Mouse (Mus musculus): ENCODE results near the gene Htatsf1. TPM values are rescaled to one million over a fixed set of nuclear protein-coding genes. Genes with fewer than 3 reads are reported as not detected.

The Htatsf1 gene
- total RNA-seq (2021), result 10 to 100 TPM; 52.2 to 62.7 TPM

DNA sequence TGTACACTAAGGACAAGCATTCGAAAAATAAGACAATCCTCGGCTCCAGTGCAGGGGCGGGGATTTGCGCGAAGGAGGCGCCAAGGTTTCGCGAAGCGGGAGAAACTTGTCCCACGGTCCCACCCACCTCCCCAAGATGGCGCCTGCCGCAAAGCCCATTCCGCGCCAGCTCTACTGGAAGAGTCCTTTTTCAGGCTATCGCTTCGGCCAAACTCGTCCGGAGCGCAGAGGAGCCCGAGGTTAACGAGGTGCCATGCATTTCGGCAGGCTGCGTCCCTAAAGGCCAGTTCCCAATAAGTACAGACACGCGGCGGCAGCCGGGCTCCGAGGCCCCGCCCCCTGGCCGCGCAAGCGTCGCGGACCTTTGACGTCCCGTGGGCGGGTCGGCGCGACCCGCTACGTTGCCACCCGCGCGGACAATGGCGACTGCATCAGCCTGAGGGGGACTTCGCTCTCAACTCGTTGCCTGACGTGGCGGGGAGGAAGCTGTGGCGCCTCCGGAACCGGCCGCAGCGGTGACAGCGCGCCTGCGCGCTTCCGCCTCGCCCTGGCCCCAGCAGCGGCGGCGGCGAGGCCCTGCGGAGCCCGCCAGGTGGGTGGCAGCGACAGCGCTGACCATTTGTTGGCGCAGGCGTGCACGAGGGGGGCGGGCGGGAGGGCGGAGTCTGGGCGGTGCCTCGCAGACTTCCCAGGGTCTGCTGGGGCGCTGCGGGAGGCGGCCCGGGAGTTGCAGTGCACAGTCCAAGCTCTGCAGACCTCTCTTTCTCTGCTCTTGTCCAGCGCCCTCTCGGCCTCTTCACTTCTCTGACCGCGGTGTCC is at the start of gene Htatsf1:
Gene Htatsf1 (plus strand): TSS at position 410 of the 819 bp plus-strand sequence.
- peak; percentile 79 to 91 for DNase-seq
- intact Hi-C loops (cut with DNase I), result loop anchor here (5.0 to 10.0 kb wide), 2 partner anchors 319 to 456 kb away; partner anchors contain the start of genes Fhl1 and Mmgt1

DNA sequence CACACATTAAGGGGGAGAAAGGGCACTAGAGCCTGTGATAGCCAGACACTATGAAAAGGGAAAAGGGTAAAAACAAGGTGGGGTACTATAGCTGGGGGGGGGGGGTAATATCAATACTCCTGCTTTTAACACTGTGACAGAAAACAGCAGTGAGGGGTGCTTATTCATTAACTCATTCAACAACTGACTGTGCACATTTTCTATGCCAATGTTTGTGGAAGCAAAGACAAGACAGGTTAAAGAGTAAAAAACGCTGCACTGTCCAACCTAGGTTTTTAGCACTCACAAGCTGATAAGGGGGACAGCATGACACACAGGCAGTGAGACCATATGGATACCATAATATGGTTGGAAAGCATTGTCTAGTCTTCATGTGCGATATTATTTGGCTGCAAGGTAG is 40.5 kb upstream of the Htatsf1 start:
- intact Hi-C loops (cut with DNase I), result no loop called here
- no peak for DNase-seq

DNA sequence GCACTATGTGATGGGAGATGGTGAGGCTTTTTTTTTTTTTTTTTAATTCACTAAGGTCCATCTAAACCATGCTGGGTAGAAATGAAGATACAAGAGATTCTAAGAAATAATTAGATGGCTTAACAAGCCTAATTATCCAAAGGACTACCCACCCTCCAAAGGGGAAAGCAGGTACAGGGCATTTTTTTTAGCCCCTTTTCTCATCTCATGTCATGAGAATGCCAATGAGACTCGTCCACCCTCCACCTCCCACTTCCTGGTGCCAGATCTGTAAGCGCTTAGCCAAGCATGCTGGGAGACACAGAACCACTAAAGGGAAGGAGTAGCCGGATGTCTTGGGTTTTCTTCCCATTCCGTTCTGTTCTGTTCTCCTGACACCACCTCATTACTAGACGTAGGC is 10.6 kb upstream of the Htatsf1 start, which contains the start of gene Brs3:
Gene Brs3 (plus strand): TSS at position 301 of the 400 bp plus-strand sequence.
- no peak for DNase-seq
- intact Hi-C loops (cut with DNase I), result no loop called here

DNA sequence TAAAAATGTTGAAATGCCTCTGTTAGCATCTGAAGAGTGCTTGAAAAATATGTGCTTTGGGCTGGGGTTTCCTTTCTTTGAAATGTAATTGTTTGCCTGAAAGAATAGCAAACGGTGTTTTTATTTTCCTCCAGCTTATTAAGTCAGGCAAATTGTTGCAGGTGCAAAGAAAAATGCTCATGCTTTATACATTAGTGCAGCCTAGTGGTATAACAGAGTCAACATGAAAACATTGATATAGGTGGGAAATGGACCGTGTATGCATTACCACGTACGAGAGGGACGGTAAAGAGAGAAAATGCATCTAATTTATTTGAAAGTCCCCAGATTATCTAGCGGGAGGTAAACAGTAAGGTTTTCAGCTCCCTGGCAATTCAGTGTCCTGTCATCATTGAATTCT is 9.5 kb upstream of the Htatsf1 start:
- intact Hi-C loops (cut with DNase I), result no loop called here
- no peak for DNase-seq

DNA sequence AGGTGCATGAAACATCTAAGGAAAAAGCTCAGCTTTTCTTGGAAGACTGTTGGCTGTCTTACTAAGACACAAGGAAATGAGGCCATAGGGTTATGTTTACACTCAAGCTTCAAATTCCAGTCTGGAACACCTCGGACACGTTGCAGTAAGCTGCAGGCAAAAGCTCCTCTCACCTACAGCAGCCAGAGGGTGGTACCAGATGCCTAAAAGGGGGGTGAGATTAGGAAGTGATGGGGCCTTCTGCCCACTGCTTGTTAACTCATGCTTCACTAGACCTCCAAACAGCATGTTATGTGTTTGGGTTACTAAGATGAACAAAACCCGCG is 572 bp upstream of the Htatsf1 start:
- DNase-seq, result no peak
- intact Hi-C loops (cut with DNase I), result loop anchor here (5.0 to 10.0 kb wide), 2 partner anchors 318 to 456 kb away; partner anchors contain the start of genes Fhl1 and Mmgt1

DNA sequence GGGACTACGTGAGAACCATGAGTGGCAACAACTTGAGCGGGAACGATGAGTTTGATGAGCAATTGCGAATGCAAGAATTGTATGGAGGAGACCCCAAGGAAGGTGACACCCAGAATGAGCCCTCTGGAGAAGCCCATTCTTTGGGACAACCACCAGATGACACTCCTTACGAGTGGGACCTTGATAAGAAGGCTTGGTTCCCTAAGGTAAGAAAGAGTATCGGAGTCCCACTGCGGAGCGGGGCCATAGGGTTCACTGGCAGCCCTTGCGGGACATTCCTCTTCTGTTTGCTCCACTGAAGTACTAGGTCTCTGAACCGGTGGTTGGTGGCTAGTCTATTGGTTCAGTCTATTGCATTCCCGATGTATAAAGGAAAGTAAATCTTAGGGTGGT is 606 bp downstream of the Htatsf1 start:
- DNase-seq, result no peak
- intact Hi-C loops (cut with DNase I), result loop anchor here (5.0 to 10.0 kb wide), 2 partner anchors 319 to 457 kb away; partner anchors contain the start of genes Fhl1 and Mmgt1

DNA sequence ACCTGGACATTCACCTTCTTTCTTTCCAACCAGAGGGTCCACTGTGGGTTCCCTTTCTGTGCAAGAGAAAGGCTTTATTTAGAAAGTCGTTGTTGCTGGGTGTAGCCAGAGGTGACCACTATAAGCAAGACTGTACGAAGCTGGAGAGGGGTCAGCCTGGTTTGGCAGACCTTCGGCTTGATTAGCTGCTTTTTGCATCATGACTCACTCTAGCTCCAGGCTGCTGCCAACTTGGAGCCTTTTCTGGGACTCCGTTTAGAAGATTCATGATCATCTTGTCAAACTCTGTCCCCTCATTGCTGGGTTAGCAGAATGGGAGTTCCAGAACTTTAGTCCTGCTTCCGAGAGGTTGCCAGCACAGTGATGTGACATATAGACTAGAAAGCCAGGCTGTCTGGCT is 28.1 kb downstream of the Htatsf1 start:
- DNase-seq, result no peak
- intact Hi-C loops (cut with DNase I), result no loop called here

DNA sequence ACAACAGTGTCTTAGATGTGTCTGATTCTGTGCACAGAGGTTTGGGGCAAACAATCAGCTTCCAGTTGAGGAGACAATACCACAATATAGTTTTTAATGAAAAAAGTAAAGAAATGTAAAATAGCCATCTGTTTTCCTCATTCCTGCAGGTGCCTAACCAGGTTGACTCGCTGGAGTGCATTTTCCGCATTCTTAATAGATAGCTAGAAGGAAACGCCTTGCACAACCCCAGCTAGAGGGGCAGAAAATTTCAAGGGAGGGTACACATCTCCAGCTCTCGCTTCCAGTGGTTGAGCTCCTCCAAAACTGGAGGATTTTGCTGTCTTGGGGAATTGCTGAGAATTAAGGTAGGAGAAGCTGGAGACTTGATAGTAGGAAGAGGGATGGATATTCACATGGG is 34.4 kb downstream of the Htatsf1 start, which contains the start of gene Vgll1:
Gene Vgll1 (plus strand): TSS at position 301 of the 400 bp plus-strand sequence.
- intact Hi-C loops (cut with DNase I), result no loop called here
- no peak for DNase-seq

DNA sequence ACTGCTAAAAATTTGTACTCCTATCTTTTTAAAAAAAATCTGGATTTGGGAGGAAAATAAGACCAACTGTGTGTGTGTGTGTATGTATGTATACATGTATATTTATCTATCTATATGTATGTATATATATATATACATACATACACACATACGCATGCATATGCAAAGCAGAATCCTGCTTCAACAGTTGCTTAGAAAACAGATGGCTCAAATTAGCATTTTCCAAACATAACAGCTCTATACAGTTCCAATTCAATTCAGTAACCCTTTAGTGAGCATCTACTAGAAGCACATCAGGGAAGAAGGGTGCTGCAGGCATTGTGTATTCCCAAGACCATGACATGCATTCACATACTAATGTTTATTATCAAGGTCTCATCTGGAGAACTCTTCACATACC is 50.0 kb downstream of the Htatsf1 start:
- intact Hi-C loops (cut with DNase I), result no loop called here
- DNase-seq, result no peak

DNA sequence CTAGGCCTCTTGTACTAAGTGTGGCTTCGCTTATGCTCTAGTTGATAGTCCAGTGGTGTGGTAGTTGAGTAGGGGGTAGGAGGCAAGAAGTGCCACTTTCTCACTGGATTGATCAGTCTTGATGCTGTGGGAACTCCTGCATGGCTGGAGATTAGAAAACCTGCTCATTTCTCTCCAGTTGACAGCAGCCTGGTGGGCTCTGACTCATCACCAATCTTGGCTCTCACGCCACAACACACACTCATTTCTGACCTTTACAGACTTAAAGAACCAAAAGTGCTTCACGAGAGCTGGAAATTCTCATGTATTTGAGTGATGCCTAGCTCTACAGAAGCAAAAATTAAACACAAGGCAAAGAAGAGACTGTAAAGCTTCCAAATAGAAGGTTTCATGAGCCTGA is 53.6 kb downstream of the Htatsf1 start:
- intact Hi-C loops (cut with DNase I), result no loop called here

More for the DNA sequence above, 53.6 kb downstream of the Htatsf1 start:
- DNase-seq, result no peak

Other genes starting within 250 kb of the Htatsf1 start
- gene Map7d3, start 231.3 kb upstream of the Htatsf1 start, total RNA-seq (2021), result under 1 TPM; 0.41 to 0.67 TPM
- gene Adgrg4, start 183.4 kb upstream of the Htatsf1 start, total RNA-seq (2021), result not detected
- not detected for gene Brs3, start 10.5 kb upstream of the Htatsf1 start, total RNA-seq (2021)
- gene Vgll1, start 34.5 kb downstream of the Htatsf1 start, total RNA-seq (2021), result not detected
- not detected for gene Cd40lg, start 158.6 kb downstream of the Htatsf1 start, total RNA-seq (2021)